ENCODE assay signal across 19 mouse cellular contexts in genomic region chr12:29703541-29703940, GRCm38 (mm10).
DNase-seq lines count a peak whose midpoint lies in the region; ATAC-seq lines count a peak whose summit lies in the region.
"Had no signal": no experiment of that assay in that cellular context is flagged by ENCODE, and none has a peak within 500 bp of the region (broad histone marks: within the 10 kb centered on the region; RNA-seq: fewer than 3 reads in every experiment).

No protein-coding gene starts in this region.

- no peaks in the 10 kb centered on the region for H3K36me3 ChIP-seq in midbrain, embryonic 11.5 days (ENCODE audit: control insufficient read depth, insufficient read depth, low read length)
- no peaks in the 10 kb centered on the region for H3K36me3 ChIP-seq in midbrain, embryonic 16.5 days (ENCODE audit: control insufficient read depth, insufficient read depth, low read length)
- H3K36me3 ChIP-seq in forebrain, embryonic 14.5 days (ENCODE audit: control insufficient read depth, insufficient read depth, low read length) = no peaks in the 10 kb centered on the region
- H3K36me3 ChIP-seq in hindbrain, embryonic 15.5 days = no peaks in the 10 kb centered on the region
- H3K36me3 ChIP-seq in kidney, embryonic 14.5 days (ENCODE audit: control insufficient read depth, insufficient read depth, low read length) = no peaks in the 10 kb centered on the region
- H3K36me3 ChIP-seq: G1E; heart, embryonic 13.5 days; liver, embryonic 15.5 days; stomach, embryonic 15.5 days had no signal

- no peak overlapping the region for H3K9ac ChIP-seq in midbrain, embryonic 11.5 days (ENCODE audit: low read length)
- no peak overlapping the region for H3K9ac ChIP-seq in midbrain, embryonic 16.5 days (ENCODE audit: low read depth, low read length)
- H3K9ac ChIP-seq in forebrain, embryonic 14.5 days (ENCODE audit: low read length) = no peak overlapping the region
- no peak overlapping the region for H3K9ac ChIP-seq in hindbrain, embryonic 15.5 days
- H3K9ac ChIP-seq in kidney, embryonic 14.5 days (ENCODE audit: low read depth, low read length) = no peak overlapping the region
- H3K9ac ChIP-seq: heart, embryonic 13.5 days; liver, embryonic 15.5 days; stomach, embryonic 15.5 days had no signal

- peaks cover 32% of the 10 kb centered on the region for H3K4me1 ChIP-seq in midbrain, embryonic 11.5 days (ENCODE audit: control insufficient read depth, insufficient read depth, low read length)
- H3K4me1 ChIP-seq in midbrain, embryonic 16.5 days (ENCODE audit: control insufficient read depth, insufficient read depth, low read length) = peaks cover 50% of the 10 kb centered on the region
- peaks cover 53% of the 10 kb centered on the region for H3K4me1 ChIP-seq in forebrain, embryonic 14.5 days (ENCODE audit: control insufficient read depth, insufficient read depth, low read length)
- peaks cover 51% of the 10 kb centered on the region for H3K4me1 ChIP-seq in hindbrain, embryonic 15.5 days (replicated peaks)
- no peaks in the 10 kb centered on the region for H3K4me1 ChIP-seq in kidney, embryonic 14.5 days (ENCODE audit: control insufficient read depth, insufficient read depth, low read length)
- H3K4me1 ChIP-seq: liver, embryonic 15.5 days; megakaryocyte, embryonic 14.5 days had no signal

- no peak overlapping the region for H3K4me3 ChIP-seq in midbrain, embryonic 11.5 days (ENCODE audit: low read depth, low read length)
- no peak overlapping the region for H3K4me3 ChIP-seq in midbrain, embryonic 16.5 days (ENCODE audit: low read depth, low read length)
- no peak overlapping the region for H3K4me3 ChIP-seq in forebrain, embryonic 14.5 days (ENCODE audit: low read depth, low read length)
- no peak overlapping the region for H3K4me3 ChIP-seq in hindbrain, embryonic 15.5 days
- no peak overlapping the region for H3K4me3 ChIP-seq in kidney, embryonic 14.5 days (ENCODE audit: low read length)
- H3K4me3 ChIP-seq: erythroblast, embryonic 14.5 days; heart, embryonic 13.5 days; liver, embryonic 15.5 days; megakaryocyte, embryonic 14.5 days; myocyte; stomach, embryonic 15.5 days had no signal

- no peaks in the 10 kb centered on the region for H3K9me3 ChIP-seq in midbrain, embryonic 11.5 days (ENCODE audit: control insufficient read depth, low read length)
- H3K9me3 ChIP-seq in midbrain, embryonic 16.5 days (replicated peaks; ENCODE audit: control insufficient read depth, low read length, poor library complexity, severe bottlenecking) = no peaks in the 10 kb centered on the region
- H3K9me3 ChIP-seq in forebrain, embryonic 14.5 days (replicated peaks; ENCODE audit: control insufficient read depth, low read length) = no peaks in the 10 kb centered on the region
- no peaks in the 10 kb centered on the region for H3K9me3 ChIP-seq in hindbrain, embryonic 15.5 days
- no peaks in the 10 kb centered on the region for H3K9me3 ChIP-seq in kidney, embryonic 14.5 days (ENCODE audit: control insufficient read depth, low read length)
- H3K9me3 ChIP-seq: heart, embryonic 13.5 days; liver, embryonic 15.5 days; stomach, embryonic 15.5 days had no signal

- no peaks in the 10 kb centered on the region for H3K27me3 ChIP-seq in midbrain, embryonic 11.5 days (ENCODE audit: control insufficient read depth, insufficient read depth, low read length)
- no peaks in the 10 kb centered on the region for H3K27me3 ChIP-seq in midbrain, embryonic 16.5 days (ENCODE audit: control insufficient read depth, insufficient read depth, low read depth, low read length)
- H3K27me3 ChIP-seq in forebrain, embryonic 14.5 days (replicated peaks; ENCODE audit: control insufficient read depth, insufficient read depth, low read length) = no peaks in the 10 kb centered on the region
- no peaks in the 10 kb centered on the region for H3K27me3 ChIP-seq in hindbrain, embryonic 15.5 days
- no peaks in the 10 kb centered on the region for H3K27me3 ChIP-seq in kidney, embryonic 14.5 days (ENCODE audit: control insufficient read depth, insufficient read depth, low read length)
- H3K27me3 ChIP-seq: heart, embryonic 13.5 days; liver, embryonic 15.5 days; megakaryocyte, embryonic 14.5 days; stomach, embryonic 15.5 days had no signal

- no peak for ATAC-seq in midbrain, embryonic 11.5 days (ENCODE audit: low FRiP score)
- ATAC-seq in midbrain, embryonic 16.5 days = no peak
- ATAC-seq in forebrain, embryonic 14.5 days = no peak
- ATAC-seq in hindbrain, embryonic 15.5 days (ENCODE audit: low FRiP score, low read depth) = no peak
- ATAC-seq in kidney, embryonic 14.5 days (ENCODE audit: low FRiP score, low TSS enrichment) = no peak
- ATAC-seq: CD4-positive, CD25-positive, alpha-beta regulatory T cell, adult 4 months; intestine, postnatal 0 days had no signal

- no peak overlapping the region for H3K27ac ChIP-seq in midbrain, embryonic 11.5 days (ENCODE audit: low read depth, low read length)
- H3K27ac ChIP-seq in midbrain, embryonic 16.5 days (ENCODE audit: low read length) = no peak overlapping the region
- peak overlapping the region; percentile 65 for H3K27ac ChIP-seq in forebrain, embryonic 14.5 days (ENCODE audit: low read depth, low read length)
- peak overlapping the region; percentile 74 for H3K27ac ChIP-seq in hindbrain, embryonic 15.5 days (replicated peaks)
- no peak overlapping the region for H3K27ac ChIP-seq in kidney, embryonic 14.5 days (ENCODE audit: low read depth, low read length)
- H3K27ac ChIP-seq: heart, embryonic 13.5 days; liver, embryonic 15.5 days; stomach, embryonic 15.5 days had no signal

- 85% methylated on average over 8 of the region's 8 CpGs for whole genome bisulfite sequencing in midbrain, embryonic 11.5 days
- WGBS in midbrain, embryonic 16.5 days = 72% methylated on average over 8 of the region's 8 CpGs
- 73% methylated on average over 8 of the region's 8 CpGs for WGBS in forebrain, embryonic 14.5 days
- 72% methylated on average over 8 of the region's 8 CpGs for WGBS in hindbrain, embryonic 15.5 days
- 62% methylated on average over 8 of the region's 8 CpGs for WGBS in kidney, embryonic 14.5 days

- DNase-seq in midbrain, embryonic 11.5 days (ENCODE audit: low spot score, missing footprints) = peak; percentile 71
- DNase-seq in forebrain, embryonic 14.5 days (ENCODE audit: low spot score) = no peak
- no peak for DNase-seq in adrenal gland, postnatal 25 days
- DNase-seq in adrenal gland, adult 2 months = no peak
- DNase-seq: cerebellum, postnatal 10 days; heart, postnatal 4 days; kidney, postnatal 14 days had no signal

- H3K4me2 ChIP-seq in midbrain, embryonic 11.5 days = no peak overlapping the region
- H3K4me2 ChIP-seq in midbrain, embryonic 16.5 days (ENCODE audit: low read length) = no peak overlapping the region
- H3K4me2 ChIP-seq in forebrain, embryonic 14.5 days (ENCODE audit: low read length) = no peak overlapping the region
- H3K4me2 ChIP-seq in hindbrain, embryonic 15.5 days = no peak overlapping the region
- no peak overlapping the region for H3K4me2 ChIP-seq in kidney, embryonic 14.5 days (replicated peaks; ENCODE audit: low read depth, low read length)
- H3K4me2 ChIP-seq: heart, embryonic 13.5 days; liver, embryonic 15.5 days; stomach, embryonic 15.5 days had no signal

Comparison
In these comparisons a context has a peak if more than half of its experiments do, and no peak if none do; other contexts are left out.
1. H3K27ac ChIP-seq: peak in forebrain, embryonic 14.5 days (single experiment) and hindbrain, embryonic 15.5 days (single experiment); none in midbrain, embryonic 11.5 days (single experiment), midbrain, embryonic 16.5 days (single experiment) and kidney, embryonic 14.5 days (single experiment).